Mouse (Mus musculus) limb, embryonic 10.5 days (tissue): ENCODE data around the gene Gm45902. TPM values are rescaled to one million over a fixed set of nuclear protein-coding genes. Genes with fewer than 3 reads are reported as not detected.

ENCODE experiments used
- DNase-seq: peaks from one replicate; pipeline ENCODE4 v3.0.0-alpha.2; 2017; ENCODE audit warnings: low spot score
- H3K27ac ChIP-seq: fragments of 300-500 bp; sonication (generic); 2 replicates; pipeline ENCODE4 v1.5.1; 2016; ENCODE audit warnings: mild to moderate bottlenecking
- H3K27me3 ChIP-seq: fragments of 300-500 bp; sonication (generic); 2 replicates; pipeline ENCODE4 v1.6.1; 2016; ENCODE audit warnings: low read depth, mild to moderate bottlenecking; ENCODE audit not compliant: poor library complexity, severe bottlenecking
- H3K36me3 ChIP-seq: fragments of 300-500 bp; sonication (generic); 2 replicates; pipeline ENCODE4 v1.6.1; 2016; ENCODE audit warnings: mild to moderate bottlenecking, moderate library complexity
- H3K4me1 ChIP-seq: fragments of 300-500 bp; sonication (generic); 2 replicates; pipeline ENCODE4 v1.6.1; 2016
- H3K4me3 ChIP-seq: fragments of 300-500 bp; sonication (generic); 2 replicates; pipeline ENCODE4 v1.5.1; 2016; ENCODE audit warnings: mild to moderate bottlenecking, moderate library complexity
- H3K9me3 ChIP-seq: fragments of 300-500 bp; sonication (generic); replicated peaks from 2 replicates; pipeline ENCODE4 v1.6.1; 2016; ENCODE audit warnings: mild to moderate bottlenecking
- WGBS: fragments of 180-500 bp; shearing (Covaris S2); methylation state at CpG from one replicate; pipeline ENCODE4 v1.1.7; 2016; 5-methylcytosine and 5-hydroxymethylcytosine counted together
- polyA plus RNA-seq: library from polyadenylated mRNA; unstranded; fragments of >200 nt; fragmentation: Nextera tagmentation; extraction: Ambion mirVana; gene quantifications from 2 replicates; pipeline ENCODE4 v1.2.1, GENCODE M21; 2016

Gm45902 gene
- polyA plus RNA-seq, 1 experiment from 2014 or later: 10.7 TPM

DNA sequence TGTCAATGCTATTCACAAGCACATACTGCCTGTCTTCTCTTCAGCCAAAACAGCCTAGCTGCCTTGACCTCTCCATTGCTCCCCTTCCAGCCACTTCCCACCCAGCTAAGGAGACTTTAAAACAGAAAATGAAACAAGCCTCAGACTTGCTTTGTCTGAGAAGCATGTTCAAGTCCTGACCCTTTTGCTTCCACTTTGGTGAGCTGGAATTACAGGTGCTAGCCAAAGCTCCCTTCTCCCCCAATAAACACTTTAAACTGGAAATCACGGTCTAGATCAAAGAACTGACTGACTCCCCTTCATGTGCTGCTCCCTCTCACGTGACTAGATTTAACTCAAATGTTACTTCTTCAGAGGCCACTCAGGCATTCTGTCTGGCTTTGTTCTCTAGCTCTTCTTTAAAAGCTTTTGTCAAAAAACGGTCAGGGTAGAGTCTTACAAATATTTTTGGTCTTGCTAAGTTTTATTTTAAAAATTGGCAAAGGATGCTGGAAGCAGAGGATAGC, 36.8 kb downstream of the Gm45902 start:
- Histone ChIP-seq H3K4me3 (peak overlapping the region; percentile 76), H3K36me3 (peaks cover 13% of the 10 kb centered on the region), H3K27me3 (no peaks in the 10 kb centered on the region), H3K4me1 (peaks cover 16% of the 10 kb centered on the region), H3K27ac (peak overlapping the region; percentile 97), H3K9me3 (no peaks in the 10 kb centered on the region)
- WGBS: 56% methylated on average over 3 of the region's 3 CpGs
- peak; percentile 30 for DNase-seq

DNA sequence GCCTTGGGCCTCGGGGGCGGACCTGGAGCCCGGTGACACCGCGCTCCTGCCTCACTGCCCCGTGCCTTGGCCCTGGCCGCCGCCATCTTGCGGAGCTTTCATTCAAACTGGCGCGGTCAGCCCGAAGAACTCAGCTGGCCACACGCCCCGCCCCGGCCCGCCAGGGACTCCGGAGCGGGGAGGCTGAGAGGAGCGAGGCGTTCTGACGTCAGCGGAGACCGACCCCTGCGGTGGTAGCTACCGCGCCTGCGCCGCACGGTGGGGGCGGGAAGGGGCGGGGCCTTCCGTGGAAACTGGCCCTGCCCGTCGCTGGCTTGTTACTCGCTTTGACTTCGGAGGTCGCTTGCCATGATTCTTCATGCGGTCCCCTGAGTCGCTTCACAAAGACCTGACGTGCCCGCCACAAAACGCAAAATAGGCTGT, 37.7 kb downstream of the Gm45902 start, which contains the start of gene Suv39h2:
Gene Suv39h2 (minus strand): TSS at position 171 of the 423 bp plus-strand sequence.
- Histone ChIP-seq H3K36me3 (peaks cover 20% of the 10 kb centered on the region), H3K4me3 (peak within 1 kb of the TSS; percentile 76), H3K27ac (peak within 1 kb of the TSS; percentile 97), H3K9me3 (no peaks in the 10 kb centered on the region), H3K4me1 (peaks cover 16% of the 10 kb centered on the region), H3K27me3 (no peaks in the 10 kb centered on the region)
- under 1% methylated on average over 42 of the region's 42 CpGs for WGBS
- DNase-seq: peak; percentile 99

DNA sequence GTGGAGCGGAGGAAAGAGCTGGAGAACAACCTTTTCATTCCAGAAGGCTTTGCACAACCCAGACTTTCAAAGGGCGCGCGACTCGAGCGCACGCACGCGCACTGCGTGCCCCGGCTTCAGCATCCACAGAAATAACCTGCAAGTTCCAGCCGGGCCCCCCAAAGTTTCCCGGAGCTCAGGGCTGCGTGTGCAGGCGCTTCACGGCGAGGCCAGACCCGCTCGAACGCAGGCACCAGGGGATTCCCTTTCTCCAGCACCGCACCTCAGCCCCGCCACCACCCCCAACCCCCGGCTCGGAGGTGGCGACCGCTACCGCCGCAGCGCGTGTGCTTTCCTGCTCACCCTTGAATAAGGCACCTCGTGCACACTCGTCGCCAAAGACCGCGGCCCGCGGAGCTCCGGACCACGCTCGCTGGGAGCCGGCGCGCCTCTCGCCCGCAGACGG, 38.2 kb downstream of the Gm45902 start:
- Histone ChIP-seq H3K36me3 (peaks cover 25% of the 10 kb centered on the region), H3K4me3 (peak overlapping the region; percentile 76), H3K4me1 (peaks cover 16% of the 10 kb centered on the region), H3K9me3 (no peaks in the 10 kb centered on the region), H3K27me3 (no peaks in the 10 kb centered on the region), H3K27ac (peak overlapping the region; percentile 97)
- under 1% methylated on average over 46 of the region's 46 CpGs for WGBS
- DNase-seq: peak; percentile 80

DNA sequence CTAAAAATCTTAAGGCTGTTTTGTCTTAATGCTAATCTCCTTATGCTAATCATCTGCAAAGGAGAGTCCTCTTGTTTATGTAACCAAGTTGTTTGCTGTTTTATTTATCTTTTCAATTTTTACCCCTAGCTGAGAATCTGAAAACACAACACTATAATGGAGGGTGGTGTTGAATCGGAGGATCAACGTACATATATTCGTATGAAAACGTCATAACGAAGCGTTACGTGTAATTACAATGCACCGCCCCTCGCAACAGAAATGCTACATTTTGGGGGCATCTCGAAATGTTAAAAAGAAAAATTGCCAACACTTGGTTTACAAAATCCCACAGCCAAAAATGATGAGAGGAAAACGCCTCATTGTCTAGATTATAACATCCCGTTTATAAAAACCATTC, 38.7 kb downstream of the Gm45902 start:
- Histone ChIP-seq H3K27me3 (no peaks in the 10 kb centered on the region), H3K36me3 (peaks cover 30% of the 10 kb centered on the region), H3K4me3 (peak overlapping the region; percentile 76), H3K27ac (peak overlapping the region; percentile 97), H3K4me1 (peaks cover 16% of the 10 kb centered on the region), H3K9me3 (no peaks in the 10 kb centered on the region)
- DNase-seq: no peak
- under 1% methylated on average over 12 of the region's 12 CpGs for WGBS

DNA sequence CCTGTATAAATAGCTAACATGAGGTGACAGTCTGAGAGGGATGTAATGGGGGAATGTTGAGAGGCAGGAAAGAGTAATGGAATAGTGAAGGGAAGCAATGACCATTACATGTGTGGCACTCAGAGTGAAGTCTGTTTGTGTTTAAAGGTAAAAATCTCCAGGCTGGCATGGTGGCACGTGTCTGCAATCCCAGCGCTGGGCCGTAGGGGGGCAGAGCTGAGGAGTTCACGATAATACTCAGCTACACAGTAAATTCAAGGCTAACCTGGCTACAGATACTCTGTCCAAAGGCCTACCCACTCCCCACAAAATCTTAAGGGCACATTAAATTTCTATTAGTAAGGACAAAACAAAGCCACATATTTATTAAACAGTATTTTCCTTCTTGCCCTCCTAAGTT, 56.0 kb downstream of the Gm45902 start:
- DNase-seq: no peak
- no peaks in the 10 kb centered on the region for H3K27me3 ChIP-seq
- peaks cover 90% of the 10 kb centered on the region for H3K36me3 ChIP-seq
- WGBS: 88% methylated on average over 4 of the region's 4 CpGs
- no peaks in the 10 kb centered on the region for H3K4me1 ChIP-seq
- H3K9me3 ChIP-seq: no peaks in the 10 kb centered on the region
- H3K27ac ChIP-seq: no peak overlapping the region
- no peak overlapping the region for H3K4me3 ChIP-seq

Other genes starting within 250 kb of the Gm45902 start
- 32.0 and 33.9 TPM in 2 replicates for gene Nmt2, start 228.6 kb downstream of the Gm45902 start, polyA plus RNA-seq
- gene Rpp38, start 180.1 kb downstream of the Gm45902 start, polyA plus RNA-seq: 19.0 and 21.3 TPM in 2 replicates
- gene Acbd7, start 176.6 kb downstream of the Gm45902 start, polyA plus RNA-seq: 0.41 TPM in 1 of 2 replicates, not detected in the other
- gene Olah, start 115.6 kb downstream of the Gm45902 start, polyA plus RNA-seq: not detected in 2 replicates
- not detected in 2 replicates for gene Meig1, start 90.1 kb downstream of the Gm45902 start, polyA plus RNA-seq
- gene Dclre1c, start 88.7 kb downstream of the Gm45902 start, polyA plus RNA-seq: 4.5 and 5.1 TPM in 2 replicates
- 38.3 and 39.1 TPM in 2 replicates for gene Suv39h2, start 37.8 kb downstream of the Gm45902 start, polyA plus RNA-seq
- 137 and 138 TPM in 2 replicates for gene Hspa14, start within 50 bp of the Gm45902 start, polyA plus RNA-seq
- gene Cdnf, start 240 bp upstream of the Gm45902 start, polyA plus RNA-seq: 0.06 and 0.24 TPM in 2 replicates
- 47.5 and 48.8 TPM in 2 replicates for gene Fam107b, start 57.7 kb upstream of the Gm45902 start, polyA plus RNA-seq